Mouse (Mus musculus) brown adipose tissue, adult 24 weeks (tissue): Measurements from ENCODE around the gene Hist1h4i. TPM values are rescaled to one million over a fixed set of nuclear protein-coding genes. Genes with fewer than 3 reads are reported as not detected.
A peak's percentile ranks its signal among the peaks of the same experiment; 100 is the strongest.

Experiments
- H3K27ac ChIP-seq: fragments of 200-500 bp; replicated peaks from 2 replicates; pipeline ENCODE4 v1.5.1; 2012; ENCODE audit warnings: low read depth, mild to moderate bottlenecking, low read length
- H3K4me1 ChIP-seq: fragments of 200-500 bp; 2 replicates; pipeline ENCODE4 v1.6.1; 2012; ENCODE audit warnings: low read length, mixed read lengths; ENCODE audit not compliant: control insufficient read depth, insufficient read depth, insufficient read length
- H3K4me3 ChIP-seq: fragments of 200-500 bp; 2 replicates; pipeline ENCODE4 v1.5.1; 2012; ENCODE audit warnings: low read depth, mild to moderate bottlenecking, low read length, moderate library complexity; ENCODE audit not compliant: insufficient read depth
- polyA plus RNA-seq: library from polyadenylated mRNA; stranded (reverse); fragments of >200 nt; gene quantifications from 2 replicates; pipeline ENCODE4 v1.2.4, GENCODE M21; 2012; ENCODE audit not compliant: missing spikeins, insufficient read depth, insufficient read length

Gene Hist1h4i
- polyA plus RNA-seq, 1 experiment, result 1.9 TPM

GRCm38 (mm10) chr13:22006334-22007120 is 34.6 kb downstream of the Hist1h4i start:
- peak overlapping the region; percentile 58 for H3K4me3 ChIP-seq
- H3K4me1 ChIP-seq, result no peaks in the 10 kb centered on the region
- no peak overlapping the region for H3K27ac ChIP-seq

DNA sequence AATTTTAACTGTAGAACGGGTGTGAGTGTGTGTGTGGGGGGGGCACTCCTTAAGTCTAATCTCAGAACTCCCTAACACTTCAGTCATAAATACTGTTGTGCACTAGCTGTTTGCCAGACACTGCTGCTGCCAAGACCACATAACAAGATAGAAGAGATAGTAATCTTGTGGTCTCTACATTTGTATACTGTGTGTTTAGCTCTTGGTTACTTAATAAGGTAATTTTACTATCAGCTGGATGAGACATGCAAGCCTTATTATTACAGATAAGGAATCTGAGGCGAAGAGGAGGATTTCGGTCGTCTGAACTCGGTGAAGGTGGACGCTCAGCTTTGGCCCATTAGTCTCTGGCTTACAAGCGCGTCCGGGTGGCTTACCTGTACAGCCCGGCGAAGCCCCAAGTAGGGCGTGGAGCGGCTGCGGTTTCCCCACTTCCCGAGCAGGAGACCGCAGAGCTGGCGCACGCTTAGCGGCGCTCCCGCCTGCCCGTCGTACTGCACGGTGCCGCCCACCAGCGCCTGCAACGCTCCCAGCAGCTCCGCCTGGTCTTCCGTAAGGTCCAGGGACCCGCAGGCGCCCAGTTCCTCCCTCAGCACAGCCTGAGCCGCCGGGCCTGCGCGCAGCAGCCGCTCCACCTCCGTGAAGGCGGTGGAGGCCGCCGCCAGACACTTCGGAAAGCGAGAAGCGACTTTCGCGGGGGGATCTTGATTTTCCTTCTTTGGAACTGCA is 35.4 kb downstream of the Hist1h4i start:
- Histone ChIP-seq H3K4me1 (no peaks in the 10 kb centered on the region), H3K27ac (no peak overlapping the region), H3K4me3 (peak overlapping the region; percentile 58)

DNA sequence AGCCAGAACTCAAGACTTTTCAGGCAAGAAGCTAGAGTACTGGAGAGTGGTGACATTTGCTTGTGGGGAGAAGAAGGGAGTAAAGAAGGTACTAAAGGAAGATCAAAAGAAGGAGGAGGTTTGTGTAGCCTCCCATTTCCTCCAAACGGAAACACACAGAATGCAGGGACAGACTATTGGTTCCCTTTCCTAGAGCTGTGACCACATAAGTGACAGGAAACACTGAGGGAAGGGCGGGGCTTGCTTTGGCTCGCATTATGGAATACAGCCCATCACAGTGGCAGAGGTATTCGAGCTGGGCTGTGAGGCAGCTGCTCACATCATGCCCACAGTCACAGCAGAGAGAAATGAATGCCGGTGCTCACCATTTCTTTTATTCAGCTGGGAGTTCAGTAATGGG is 39.3 kb downstream of the Hist1h4i start:
- Histone ChIP-seq H3K27ac (no peak overlapping the region), H3K4me1 (no peaks in the 10 kb centered on the region), H3K4me3 (no peak overlapping the region)

GRCm38 (mm10) chr13:22001346-22001745 is 39.8 kb downstream of the Hist1h4i start:
- no peaks in the 10 kb centered on the region for H3K4me1 ChIP-seq
- no peak overlapping the region for H3K4me3 ChIP-seq
- H3K27ac ChIP-seq, result no peak overlapping the region

DNA sequence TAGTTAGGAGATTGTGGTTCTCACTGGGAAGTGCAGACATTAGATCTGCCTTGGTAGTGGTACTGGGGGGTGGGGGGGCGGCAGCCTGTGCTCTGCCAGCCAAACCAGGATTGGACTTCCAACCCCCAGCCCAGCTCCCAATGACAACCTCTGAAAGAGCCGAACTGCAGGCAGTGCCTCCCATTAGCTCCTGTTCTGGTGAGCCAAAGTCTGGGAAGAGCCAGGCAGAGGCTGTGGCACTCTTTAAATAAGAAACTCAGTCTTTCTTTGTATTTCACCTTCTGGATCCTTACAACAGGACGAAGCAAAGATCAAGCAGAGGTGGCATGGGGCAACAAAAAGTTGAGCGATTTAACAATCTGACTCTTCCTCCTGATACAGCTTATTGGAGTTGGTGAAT is 42.0 kb downstream of the Hist1h4i start:
- no peaks in the 10 kb centered on the region for H3K4me1 ChIP-seq
- no peak overlapping the region for H3K4me3 ChIP-seq
- no peak overlapping the region for H3K27ac ChIP-seq

- H3K27ac ChIP-seq, result no peak overlapping the region
- no peak overlapping the region for H3K4me3 ChIP-seq
- no peaks in the 10 kb centered on the region for H3K4me1 ChIP-seq
Measured at GRCm38 (mm10) chr13:21998412-21998811, 42.8 kb downstream of the Hist1h4i start.

- no peak overlapping the region for H3K27ac ChIP-seq
- no peak overlapping the region for H3K4me3 ChIP-seq
- H3K4me1 ChIP-seq, result no peaks in the 10 kb centered on the region
Measured at GRCm38 (mm10) chr13:21997821-21998220, 43.3 kb downstream of the Hist1h4i start.

DNA sequence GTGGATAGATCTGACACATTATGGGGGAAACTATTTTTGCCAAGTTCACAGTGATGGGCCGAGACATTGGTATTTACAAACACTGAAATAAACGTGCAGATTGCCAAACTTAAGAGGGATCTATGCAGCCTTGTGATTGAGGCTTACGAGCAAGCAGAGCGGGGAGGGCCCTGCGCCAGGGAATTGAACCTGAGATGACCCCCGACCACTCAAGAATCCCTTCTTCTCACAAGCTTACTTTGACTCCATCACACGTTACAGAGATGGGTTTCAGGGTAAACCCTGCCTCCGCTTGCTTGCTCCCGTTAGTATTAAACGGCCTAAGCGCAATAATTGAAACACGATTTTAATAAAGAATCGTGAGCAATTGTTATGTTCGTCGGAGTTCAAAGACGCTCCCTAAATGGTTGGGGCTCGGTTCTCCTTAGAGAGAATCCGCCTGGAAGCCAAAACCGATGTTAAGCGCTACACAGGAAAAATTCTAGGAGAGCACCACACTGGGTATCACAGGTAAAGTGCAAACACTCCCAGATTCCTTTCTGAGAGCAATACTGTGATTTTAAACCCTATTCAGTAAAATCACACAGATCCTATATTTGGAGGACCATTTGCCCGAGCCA is 43.9 kb downstream of the Hist1h4i start:
- Histone ChIP-seq H3K4me1 (no peaks in the 10 kb centered on the region), H3K27ac (no peak overlapping the region), H3K4me3 (no peak overlapping the region)

DNA sequence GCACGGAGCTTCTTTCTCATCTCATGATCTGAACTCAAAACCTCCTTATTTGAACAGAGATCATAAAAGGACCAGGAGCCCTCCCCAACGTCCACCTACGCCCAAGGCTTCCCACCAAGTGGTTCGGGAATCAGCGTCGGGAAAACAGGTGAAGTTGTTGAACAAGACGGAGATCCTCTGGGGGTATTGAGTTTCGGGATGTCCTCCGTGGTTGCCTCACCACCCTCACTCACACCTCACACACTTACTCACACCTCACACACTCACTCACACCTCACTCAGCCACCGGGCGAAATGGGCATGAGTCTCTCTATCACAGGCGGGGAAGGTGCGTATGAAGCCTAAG is 44.3 kb downstream of the Hist1h4i start:
- Histone ChIP-seq H3K27ac (no peak overlapping the region), H3K4me3 (no peak overlapping the region), H3K4me1 (no peaks in the 10 kb centered on the region)

- no peaks in the 10 kb centered on the region for H3K4me1 ChIP-seq
- H3K4me3 ChIP-seq, result no peak overlapping the region
- H3K27ac ChIP-seq, result no peak overlapping the region
Measured at GRCm38 (mm10) chr13:21996101-21996839, 44.9 kb downstream of the Hist1h4i start.

DNA sequence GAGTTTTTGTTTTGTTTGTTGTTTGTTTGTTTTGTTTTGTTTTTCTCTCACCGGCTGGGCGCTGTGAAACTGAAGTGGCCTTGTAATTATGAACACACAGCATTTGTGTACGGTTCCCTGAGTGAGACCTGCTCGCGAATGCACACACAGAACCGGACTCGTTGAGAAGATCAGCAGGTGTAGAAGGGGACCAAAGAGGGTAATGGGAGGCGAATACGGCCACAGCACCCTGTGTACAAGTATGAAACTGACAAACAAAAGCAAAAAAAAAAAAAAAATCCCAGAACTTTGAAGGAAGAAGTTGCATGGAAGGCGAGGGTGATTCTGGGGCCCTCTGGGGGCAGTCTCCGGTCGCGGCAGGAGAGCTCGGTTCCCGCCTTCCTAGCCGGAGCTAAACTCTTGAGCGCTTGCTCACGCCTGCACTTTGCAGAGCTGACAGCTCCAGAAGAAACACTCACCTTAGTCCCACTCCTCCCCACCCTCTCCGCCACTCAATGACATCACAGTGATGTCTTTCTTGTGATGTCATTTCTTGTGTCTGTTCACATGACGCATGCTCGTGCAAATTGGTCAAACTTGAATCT is 45.7 kb downstream of the Hist1h4i start:
- Histone ChIP-seq H3K4me1 (no peaks in the 10 kb centered on the region), H3K4me3 (peak overlapping the region; percentile 32), H3K27ac (no peak overlapping the region)

- no peaks in the 10 kb centered on the region for H3K4me1 ChIP-seq
- H3K27ac ChIP-seq, result no peak overlapping the region
- H3K4me3 ChIP-seq, result peak overlapping the region; percentile 32; the same call in 1 of the 2 replicates
Measured at GRCm38 (mm10) chr13:21994896-21995295, 46.3 kb downstream of the Hist1h4i start.

DNA sequence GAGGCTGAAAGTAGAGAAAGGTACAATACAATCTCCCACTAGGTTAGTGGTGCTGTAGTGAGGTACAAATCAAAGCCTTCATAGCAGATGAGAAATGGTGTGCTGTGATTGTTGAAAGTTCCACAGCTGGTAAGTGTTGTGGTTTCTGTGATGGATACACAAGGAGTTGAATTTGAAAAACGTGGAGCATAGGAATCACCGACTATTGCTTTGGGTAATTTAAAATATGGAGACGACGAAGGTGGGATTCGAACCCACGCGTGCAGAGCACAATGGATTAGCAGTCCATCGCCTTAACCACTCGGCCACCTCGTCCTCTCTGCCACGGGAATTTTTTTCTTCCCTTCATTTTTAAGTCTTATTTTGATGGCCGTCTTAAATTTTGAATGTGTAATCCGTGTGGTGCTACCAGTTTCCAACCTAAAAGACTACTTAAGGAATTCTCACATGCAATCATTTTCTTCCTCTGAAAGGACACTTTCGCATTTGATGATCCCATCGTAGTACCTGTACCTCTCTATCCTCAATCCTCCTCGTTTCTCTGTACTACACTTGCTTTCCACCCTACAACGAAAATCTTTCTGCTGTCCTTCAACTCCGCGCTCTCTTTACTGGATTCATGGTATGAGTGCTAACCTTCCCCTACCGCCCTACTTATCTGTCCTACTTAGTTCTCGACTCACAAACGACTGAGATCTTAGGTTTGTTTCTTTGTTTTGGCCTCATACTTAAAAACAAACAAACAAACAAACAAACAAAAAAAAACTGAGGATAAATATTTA is 47.0 kb downstream of the Hist1h4i start:
- H3K4me3 ChIP-seq, result no peak overlapping the region
- no peaks in the 10 kb centered on the region for H3K4me1 ChIP-seq
- H3K27ac ChIP-seq, result no peak overlapping the region

DNA sequence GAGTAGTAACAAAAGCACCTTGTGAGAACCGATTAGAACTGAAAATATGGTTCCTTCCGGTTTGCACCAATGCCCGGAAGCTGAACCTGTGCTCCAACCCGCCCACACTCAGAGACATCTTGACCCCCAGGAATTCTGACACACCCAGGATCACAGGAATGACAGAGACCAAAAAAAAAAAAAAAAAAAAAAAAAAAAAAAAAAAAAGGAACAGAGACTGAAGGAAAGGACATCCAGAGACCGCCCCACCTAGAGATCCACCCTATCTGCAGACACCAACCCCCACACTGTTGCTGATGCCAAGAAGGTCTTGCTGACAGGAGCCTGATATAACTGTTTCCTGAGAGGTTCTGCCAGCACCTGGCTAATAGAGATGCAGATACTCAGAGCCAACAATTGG is 48.6 kb downstream of the Hist1h4i start:
- Histone ChIP-seq H3K4me1 (no peaks in the 10 kb centered on the region), H3K4me3 (no peak overlapping the region), H3K27ac (no peak overlapping the region)
